Mouse (Mus musculus): ENCODE results near the gene Gm2897.
"Not testable (repeated sequence)": the region's sequence is repeated elsewhere in the genome, so short reads cannot be mapped to it uniquely, and the experiment has no call there.

DNA sequence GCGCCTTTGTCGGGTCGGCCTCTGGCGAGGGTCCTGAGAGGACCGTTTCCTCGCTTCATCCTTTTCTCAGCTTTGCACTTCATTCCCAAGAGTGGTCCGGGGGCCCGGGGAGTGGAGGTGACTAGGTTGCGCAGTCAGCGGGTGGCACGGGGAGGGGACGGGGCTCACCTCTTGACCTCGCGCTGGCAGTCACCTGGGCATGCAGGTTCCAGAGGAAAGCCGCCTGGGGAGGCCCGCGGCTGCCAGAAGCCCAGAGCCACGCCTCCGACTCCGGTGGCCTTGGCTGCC, 372 bp downstream of the Gm2897 start:
- not testable (repeated sequence) for TF ChIP-seq CTCF, EP300 (IDR thresholded peaks at IDR 0.05; ENCODE audit: low read depth)
